Mouse (Mus musculus) telencephalon, adult 2 months (tissue): ENCODE data around the gene D930048N14Rik.
"Not testable (repeated sequence)": the region's sequence is repeated elsewhere in the genome, so short reads cannot be mapped to it uniquely, and the experiment has no call there.

ENCODE experiments used
- DNase-seq: peaks from one replicate; pipeline ENCODE4 v3.0.0-alpha.2; 2011; ENCODE audit warnings: low read depth, low spot score

D930048N14Rik gene

DNA sequence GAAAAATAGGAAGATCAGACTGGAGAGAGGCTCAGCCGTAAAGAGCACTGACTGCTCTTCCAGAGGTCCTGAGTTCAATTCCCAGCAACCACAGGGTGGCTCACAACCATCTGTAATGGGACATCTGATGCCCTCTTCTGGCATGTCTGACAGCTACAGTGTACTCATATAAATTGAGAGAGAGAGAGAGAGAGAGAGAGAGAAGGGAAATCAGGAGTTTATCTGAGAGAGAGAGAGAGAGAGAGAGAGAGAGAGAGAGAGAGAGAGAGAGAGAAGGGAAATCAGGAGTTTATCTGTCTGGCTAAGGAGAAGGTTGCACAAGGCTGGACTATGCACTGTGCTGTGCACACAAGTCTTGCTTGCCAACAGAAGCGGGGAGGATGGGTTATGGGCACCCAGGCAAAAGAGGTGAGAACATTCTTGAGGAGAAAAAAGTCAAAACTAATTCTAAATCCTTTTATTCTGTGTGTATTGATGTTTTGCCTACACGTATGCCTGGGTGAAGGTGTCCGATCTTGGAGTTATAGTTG lies 2.2 kb downstream of the D930048N14Rik start:
- no peak for DNase-seq

GRCm38 (mm10) chr11:51653736-51654135 lies 3.0 kb downstream of the D930048N14Rik start:
- no peak for DNase-seq

DNA sequence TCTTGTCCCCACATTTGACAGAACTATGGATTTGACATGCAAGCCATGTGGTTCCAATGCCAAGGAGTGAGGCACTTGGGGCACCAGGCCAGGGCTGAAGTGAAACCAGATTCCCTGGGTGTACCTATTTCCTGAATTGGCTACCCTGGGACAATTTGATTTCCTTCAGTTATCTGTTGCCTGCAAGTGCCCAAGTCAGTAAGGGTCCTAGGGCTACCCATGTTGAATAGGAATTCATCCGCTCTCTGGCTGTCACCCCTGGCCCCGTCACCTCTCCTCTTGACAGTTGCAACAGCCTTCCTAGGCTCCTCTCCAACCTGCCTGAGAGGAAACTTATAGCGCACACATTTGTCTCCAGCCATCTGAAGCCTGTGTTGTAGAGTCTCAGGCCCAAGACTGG lies 4.1 kb downstream of the D930048N14Rik start:
- no peak for DNase-seq

GRCm38 (mm10) chr11:51656798-51657521 lies 6.2 kb downstream of the D930048N14Rik start:
- no peak for DNase-seq

- DNase-seq = no peak
Observed at GRCm38 (mm10) chr11:51658291-51658690, 7.5 kb downstream of the D930048N14Rik start.

DNA sequence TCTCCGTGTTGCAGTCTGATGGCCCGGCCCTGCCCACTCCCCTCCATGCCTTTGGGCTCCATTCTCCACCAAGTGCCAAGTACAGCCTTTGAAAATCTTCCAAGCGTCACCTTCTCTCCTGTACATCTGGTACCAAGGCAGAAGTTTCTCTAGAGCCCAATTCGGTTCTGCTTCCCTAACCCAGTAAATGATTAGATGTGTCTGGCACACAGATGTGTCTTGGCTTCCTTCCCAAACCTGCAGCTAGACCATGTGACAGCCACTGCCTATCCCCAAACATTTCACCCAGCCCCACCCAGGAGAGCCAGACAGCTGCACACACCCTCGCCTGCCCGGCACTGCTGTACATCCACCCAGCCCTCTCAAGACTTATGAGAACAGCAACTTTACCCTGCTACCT lies 8.0 kb downstream of the D930048N14Rik start:
- no peak for DNase-seq

DNA sequence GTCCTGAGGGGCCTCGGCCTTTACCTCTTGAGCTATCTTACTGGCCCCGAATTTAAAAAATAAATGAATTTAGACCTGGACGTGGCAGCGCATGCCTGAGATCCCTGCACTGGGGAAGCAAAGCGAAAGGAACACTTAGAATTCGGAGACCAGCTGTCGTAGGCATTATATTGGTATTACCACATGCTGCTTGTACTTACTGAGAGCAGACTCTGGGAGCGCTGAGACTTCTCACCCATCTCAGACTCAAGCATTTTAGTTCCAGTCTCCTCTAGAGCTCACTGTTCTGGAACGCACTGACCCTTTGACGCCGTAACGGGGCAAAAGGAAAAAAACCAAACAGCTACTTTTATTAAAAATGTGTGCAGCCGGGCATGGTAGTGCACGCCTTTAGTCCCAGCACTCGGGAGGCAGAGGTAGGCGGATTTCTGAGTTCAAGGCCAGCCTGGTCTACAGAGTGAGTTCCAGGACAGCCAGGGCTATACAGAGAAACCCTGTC lies 11.2 kb downstream of the D930048N14Rik start:
- no peak for DNase-seq

DNA sequence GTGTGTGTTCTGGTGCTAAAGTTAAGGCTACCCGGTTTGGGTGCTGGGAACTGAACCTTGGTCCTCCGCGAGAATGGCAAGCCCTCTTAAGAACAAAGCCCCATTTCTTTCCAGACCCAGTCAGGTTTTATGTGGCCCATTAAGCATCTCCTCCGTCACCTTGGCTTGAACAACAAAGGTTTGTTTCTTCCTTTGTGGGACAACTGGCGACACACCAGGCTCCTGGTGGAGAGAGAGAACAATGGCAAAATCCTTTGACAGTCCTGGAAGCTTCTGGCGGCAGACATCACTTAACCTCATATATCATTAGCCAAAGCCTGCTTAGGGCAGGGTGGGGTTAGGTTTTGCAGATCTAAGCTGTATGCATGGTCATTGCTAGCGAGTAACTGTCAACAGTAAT lies 11.9 kb downstream of the D930048N14Rik start:
- no peak for DNase-seq

- not testable (repeated sequence) for DNase-seq
Observed at GRCm38 (mm10) chr11:51664747-51665146, 14.0 kb downstream of the D930048N14Rik start.

DNA sequence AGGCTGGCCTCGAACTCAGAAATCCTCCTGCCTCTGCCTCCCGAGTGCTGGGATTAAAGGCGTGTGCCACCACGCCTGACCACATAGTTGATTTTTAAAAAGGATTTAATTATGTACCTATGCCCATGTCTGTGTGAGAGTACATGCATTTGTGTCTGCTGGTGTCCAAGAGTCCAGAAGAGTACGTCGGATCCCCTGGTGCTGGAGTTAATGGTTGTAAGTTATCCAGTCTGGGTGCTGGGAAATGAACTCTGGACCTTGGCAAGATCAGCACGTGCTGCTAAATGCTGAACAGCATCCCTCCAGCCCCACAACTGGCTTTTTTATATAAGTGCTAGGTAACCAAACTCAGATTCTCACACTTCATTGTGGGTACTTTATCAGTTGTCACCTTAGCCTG lies 20.1 kb downstream of the D930048N14Rik start:
- no peak for DNase-seq

DNA sequence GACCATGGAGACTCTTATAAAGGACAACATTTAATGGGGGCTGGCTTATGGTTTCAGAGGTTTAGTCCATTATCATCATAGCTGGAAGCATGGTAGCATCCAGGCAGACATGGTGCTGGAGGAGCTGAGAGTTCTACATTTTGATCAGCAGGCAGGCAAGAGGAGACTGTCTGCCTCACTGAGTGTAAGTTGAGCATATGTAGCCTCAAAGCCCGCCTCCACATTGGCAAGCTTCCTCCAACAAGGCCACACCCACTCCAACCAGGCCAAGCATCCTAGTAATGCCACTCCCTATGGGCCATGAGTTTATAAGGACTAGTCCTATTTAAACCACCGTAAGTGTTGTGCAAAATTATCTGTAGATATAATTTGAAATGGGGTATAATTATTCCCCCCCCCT lies 20.6 kb downstream of the D930048N14Rik start:
- DNase-seq = no peak

- DNase-seq = no peak
Observed at GRCm38 (mm10) chr11:51673291-51673690, 22.5 kb downstream of the D930048N14Rik start.

- DNase-seq = no peak
Observed at GRCm38 (mm10) chr11:51675386-51675785, 24.6 kb downstream of the D930048N14Rik start.

DNA sequence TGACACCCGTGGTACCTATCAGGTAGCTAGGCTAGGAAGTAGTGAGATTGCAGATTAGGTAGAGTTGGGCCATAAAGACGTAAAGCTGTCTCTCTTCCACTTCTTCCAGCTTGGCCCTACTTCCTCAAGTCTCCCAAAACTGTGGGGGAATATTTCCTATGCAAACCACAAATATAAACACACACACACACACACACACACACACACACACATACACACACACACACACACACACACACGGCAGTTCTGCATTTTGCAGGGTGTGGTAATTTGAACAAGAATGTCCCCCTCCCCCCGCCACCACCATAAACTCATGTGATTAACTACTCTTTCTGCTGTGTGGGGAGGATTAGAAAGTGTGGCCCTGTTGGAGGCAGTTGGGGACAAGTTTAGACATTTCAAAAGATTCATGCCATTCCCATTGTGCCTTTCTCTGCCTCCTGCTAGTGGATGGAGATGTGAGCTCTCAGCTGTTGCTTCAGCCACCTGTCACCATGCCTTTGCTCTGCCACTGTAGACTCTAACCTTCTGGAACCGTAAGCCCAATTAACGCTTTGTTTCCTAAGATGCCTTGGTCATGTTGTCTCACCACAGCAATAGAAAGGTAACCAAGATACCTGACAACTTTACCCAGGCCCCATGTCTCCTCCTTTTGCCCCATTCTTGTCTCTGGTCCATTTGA lies 27.1 kb downstream of the D930048N14Rik start:
- no peak for DNase-seq

DNA sequence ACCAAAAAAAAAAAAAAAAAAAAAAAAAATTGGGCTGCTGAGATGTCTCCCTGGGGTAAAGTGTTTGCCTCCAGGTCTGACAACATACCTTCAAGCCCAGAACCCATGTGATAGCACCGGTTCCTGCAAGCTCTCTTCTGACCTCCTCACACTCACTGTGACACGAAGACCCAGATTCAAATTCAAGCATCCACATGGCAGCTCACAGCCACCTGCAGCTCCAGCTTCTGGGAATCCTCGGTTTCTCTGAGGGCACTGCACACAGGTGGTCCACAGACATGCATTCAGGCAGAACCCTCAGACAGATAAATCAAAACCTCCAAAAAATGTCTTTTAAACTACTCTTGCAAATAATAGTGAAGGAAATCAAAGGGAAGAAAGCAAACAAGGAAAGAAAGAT lies 28.7 kb downstream of the D930048N14Rik start:
- no peak for DNase-seq

GRCm38 (mm10) chr11:51681324-51681975 lies 30.7 kb downstream of the D930048N14Rik start:
- DNase-seq = peak; percentile 79

DNA sequence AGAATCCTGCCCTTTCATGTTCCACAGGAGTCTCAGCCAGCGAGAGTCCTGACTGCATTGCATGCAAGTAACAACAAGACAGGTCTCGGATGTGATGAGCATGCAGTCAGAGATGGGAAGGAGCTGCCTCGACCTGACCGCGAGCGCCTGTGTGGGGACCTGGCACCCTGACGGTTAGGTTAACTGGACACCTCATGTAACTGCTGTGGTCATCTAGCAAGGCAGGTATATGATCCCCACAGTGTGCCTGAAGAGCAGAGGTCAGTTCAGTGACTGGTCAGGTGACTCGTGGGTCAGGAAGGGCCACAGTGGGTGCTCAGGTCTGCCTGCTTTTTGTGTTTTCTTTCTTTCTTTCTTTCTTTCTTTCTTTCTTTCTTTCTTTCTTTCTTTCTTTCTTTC lies 31.2 kb downstream of the D930048N14Rik start:
- no peak for DNase-seq

DNA sequence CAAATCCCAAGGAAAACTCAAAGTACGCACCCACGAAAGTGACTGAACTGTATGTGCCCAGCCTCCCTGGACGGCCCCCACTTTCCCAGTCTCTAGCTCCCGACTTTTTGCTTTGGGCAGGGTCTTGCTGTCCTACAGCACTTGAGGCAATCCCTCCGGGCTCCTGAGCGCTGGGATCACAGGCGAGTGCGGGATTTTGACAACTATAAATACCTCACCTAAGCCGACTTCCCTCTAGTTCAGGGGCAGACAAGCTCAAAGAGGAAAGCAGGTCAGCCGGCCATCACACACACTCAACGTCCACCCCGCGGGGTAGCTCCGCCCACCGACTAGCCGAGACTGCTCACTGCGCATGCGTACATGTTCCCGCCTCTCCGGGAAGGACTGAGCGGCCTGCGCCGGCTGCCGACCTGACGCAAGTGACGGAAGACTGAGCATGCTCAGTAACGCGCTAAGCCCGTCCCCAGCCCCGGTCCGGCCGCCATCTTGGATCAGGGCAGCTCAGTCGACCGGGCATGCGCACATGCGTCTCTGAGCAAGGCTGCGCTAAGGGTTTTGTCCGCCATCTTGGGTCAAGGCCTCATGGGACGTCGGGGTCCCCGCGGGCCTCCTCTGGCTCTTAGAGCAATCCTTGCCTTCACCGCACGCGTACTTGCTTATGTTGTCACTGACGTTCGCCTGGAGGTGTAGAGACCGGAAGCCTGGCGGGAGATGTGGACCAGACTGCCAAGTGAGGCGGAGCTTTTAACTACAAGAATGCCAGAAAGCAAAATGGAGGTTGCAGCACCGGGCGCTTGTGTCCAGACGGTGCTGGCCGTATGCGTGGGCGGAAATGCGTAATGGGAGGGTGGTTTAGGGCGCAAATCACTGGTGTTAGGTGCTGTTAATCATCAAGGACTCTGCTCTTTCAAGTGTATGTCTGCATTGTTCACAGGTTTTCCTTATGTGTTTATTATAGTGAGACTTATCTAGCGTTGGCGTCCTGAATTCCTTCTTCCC lies 37.9 kb downstream of the D930048N14Rik start, which contains the start of gene 0610009B22Rik:
TSS of gene 0610009B22Rik (minus strand) at position 545 of the 999 bp plus-strand sequence.
- peak; percentile 99 for DNase-seq

DNA sequence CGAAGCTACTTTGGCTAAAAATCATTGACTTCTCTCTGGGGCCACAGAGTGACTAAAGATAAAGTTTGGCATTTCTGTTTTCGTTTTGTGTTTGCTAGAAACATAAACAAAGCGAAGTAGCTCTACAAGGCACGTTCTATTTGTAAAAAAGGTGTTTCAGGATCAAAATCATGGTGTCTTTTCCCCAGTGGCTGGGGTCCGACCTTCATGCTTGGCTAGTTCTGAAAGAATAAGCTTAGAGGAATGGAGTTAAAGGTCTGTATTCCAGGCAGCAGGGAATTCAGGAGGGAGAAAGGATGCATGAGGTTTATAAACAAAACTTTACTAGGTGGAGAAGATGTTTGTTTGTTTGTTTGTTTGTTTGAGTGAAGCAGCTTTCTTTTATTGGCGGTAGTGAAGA lies 38.6 kb downstream of the D930048N14Rik start:
- DNase-seq = no peak

DNA sequence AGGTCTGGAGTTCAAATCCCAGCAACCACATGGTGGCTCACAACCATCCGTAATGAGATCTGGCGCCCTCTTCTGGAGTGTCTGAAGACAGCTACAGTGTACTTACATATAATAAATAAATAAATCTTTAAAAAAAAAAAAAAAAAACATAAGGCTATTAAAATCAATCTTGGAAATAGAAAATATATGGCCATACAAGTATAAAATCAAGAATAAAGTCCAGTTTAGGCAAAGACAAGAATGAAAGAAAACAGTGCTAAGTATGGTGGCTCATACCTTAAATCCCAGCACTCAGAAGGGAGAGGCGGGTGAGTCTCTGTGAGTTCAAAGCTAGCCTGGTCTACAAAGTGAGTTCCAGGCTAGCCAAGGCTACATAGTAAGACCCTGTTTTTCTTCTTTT lies 39.8 kb downstream of the D930048N14Rik start:
- not testable (repeated sequence) for DNase-seq

DNA sequence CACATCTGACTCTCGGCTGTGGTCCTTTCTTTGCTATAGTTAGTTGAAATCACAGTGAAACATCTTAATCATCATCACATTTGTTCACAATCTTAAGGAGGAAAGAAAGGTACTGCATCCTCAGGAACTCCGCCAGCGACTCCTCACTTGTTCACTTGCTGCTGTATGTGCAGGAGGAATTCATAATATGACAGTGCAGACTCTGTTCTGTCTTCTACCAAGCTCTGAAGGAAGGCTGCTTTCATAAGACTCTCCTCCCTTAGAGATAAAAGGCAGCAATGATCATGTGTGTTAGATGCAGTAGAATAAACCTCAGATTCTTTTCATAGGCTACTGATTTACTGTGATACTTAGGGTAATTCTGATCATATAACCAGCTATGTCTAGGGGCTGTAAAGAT lies 44.2 kb downstream of the D930048N14Rik start:
- peak; percentile 26 for DNase-seq
